Mouse (Mus musculus): ENCODE measurements at regions not wholly inside any gene's neighbourhood (a gene's known extent, or its start where the extent isn't known, plus 50 kb on each side); places are given as distances from the start of the nearest gene placed in this dataset.

- H3K9me3 ChIP-seq (replicated peaks; ENCODE audit: insufficient read depth, low read length): no peaks in the 10 kb centered on the region
- no peak overlapping the region for H3K4me3 ChIP-seq (ENCODE audit: control insufficient read depth in 1 of 2, insufficient read depth in 1 of 2, low read depth in 2 of 2, low read length in 2 of 2)
- TF ChIP-seq CTCF (IDR thresholded peaks at IDR 0.05 in 2 of 3, conservative IDR thresholded peaks at IDR 0.05 in 1 of 3; ENCODE audit: control insufficient read depth in 1 of 3, insufficient read depth in 1 of 3, low read depth in 2 of 3, low read length in 3 of 3, poor library complexity in 1 of 3, severe bottlenecking in 1 of 3): no peak
- TF ChIP-seq ZKSCAN1 (IDR thresholded peaks at IDR 0.05; ENCODE audit: low read depth, low read length): no peak
- TF ChIP-seq ETS1 (IDR thresholded peaks at IDR 0.05; ENCODE audit: low read depth, low read length): no peak
- TF ChIP-seq TBP (IDR thresholded peaks at IDR 0.05; ENCODE audit: low read depth, low read length): no peak
- no peak for TF ChIP-seq MAZ (IDR thresholded peaks at IDR 0.05; ENCODE audit: low read depth, low read length)
- no peak for TF ChIP-seq POLR2AphosphoS5 (IDR thresholded peaks at IDR 0.05; ENCODE audit: borderline replicate concordance, low read depth, low read length)
- no peak for TF ChIP-seq POLR2AphosphoS2 (IDR thresholded peaks at IDR 0.05; ENCODE audit: low read length)
- no peak for TF ChIP-seq USF1 (IDR thresholded peaks at IDR 0.05; ENCODE audit: low read depth, low read length)
- TF ChIP-seq ELF1 (IDR thresholded peaks at IDR 0.05; ENCODE audit: low read depth, low read length): no peak
- no peak for TF ChIP-seq HCFC1 (IDR thresholded peaks at IDR 0.05; ENCODE audit: low read depth, low read length)
- no peak for TF ChIP-seq SIN3A (IDR thresholded peaks at IDR 0.05; ENCODE audit: low read length)
- TF ChIP-seq CHD2 (IDR thresholded peaks at IDR 0.05; ENCODE audit: low read length): no peak
- no peak for TF ChIP-seq BHLHE40 (IDR thresholded peaks at IDR 0.05; ENCODE audit: borderline replicate concordance, low read depth, low read length)
- TF ChIP-seq UBTF (IDR thresholded peaks at IDR 0.05; ENCODE audit: borderline replicate concordance, insufficient read depth, low read depth, low read length): no peak
- no peak for TF ChIP-seq RAD21 (IDR thresholded peaks at IDR 0.05; ENCODE audit: low read depth, low read length)
- no peak for TF ChIP-seq MYB (IDR thresholded peaks at IDR 0.05; ENCODE audit: low read depth, low read length)
- no peaks in the 10 kb centered on the region for H3K79me2 ChIP-seq (ENCODE audit: control insufficient read depth, insufficient read depth, low read length, poor library complexity)
- H3K27me3 ChIP-seq (ENCODE audit: control insufficient read depth in 1 of 2, insufficient read depth in 2 of 2, low read length in 2 of 2): no peaks in the 10 kb centered on the region
- no peak for DNase-seq (ENCODE audit: low read depth, low spot score)
- H3K27ac ChIP-seq (ENCODE audit: control insufficient read depth, low read depth, low read length): no peak overlapping the region
- no peaks in the 10 kb centered on the region for H3K36me3 ChIP-seq (ENCODE audit: control insufficient read depth in 1 of 2, insufficient read depth in 2 of 2, low read length in 2 of 2)
- H3K9ac ChIP-seq (ENCODE audit: control insufficient read depth, low read depth, low read length, poor library complexity, severe bottlenecking): no peak overlapping the region
- no peaks in the 10 kb centered on the region for H3K4me1 ChIP-seq (ENCODE audit: control insufficient read depth in 1 of 2, insufficient read depth in 2 of 2, low read length in 2 of 2)
Observed at GRCm38 (mm10) chr12:92193934-92194685, 345.2 kb upstream of the Sel1l start.

GRCm38 (mm10) chr12:92193199-92193933 lies 344.4 kb upstream of the Sel1l start:
- Histone ChIP-seq H3K4me3 (ENCODE audit: control insufficient read depth in 1 of 2, insufficient read depth in 1 of 2, low read depth in 2 of 2, low read length in 2 of 2) (no peak overlapping the region), H3K27ac (ENCODE audit: control insufficient read depth, low read depth, low read length) (no peak overlapping the region), H3K9me3 (replicated peaks; ENCODE audit: insufficient read depth, low read length) (no peaks in the 10 kb centered on the region), H3K4me1 (ENCODE audit: control insufficient read depth in 1 of 2, insufficient read depth in 2 of 2, low read length in 2 of 2) (no peaks in the 10 kb centered on the region), H3K27me3 (ENCODE audit: control insufficient read depth in 1 of 2, insufficient read depth in 2 of 2, low read length in 2 of 2) (no peaks in the 10 kb centered on the region), H3K79me2 (ENCODE audit: control insufficient read depth, insufficient read depth, low read length, poor library complexity) (no peaks in the 10 kb centered on the region), H3K36me3 (ENCODE audit: control insufficient read depth in 1 of 2, insufficient read depth in 2 of 2, low read length in 2 of 2) (no peaks in the 10 kb centered on the region), H3K9ac (ENCODE audit: control insufficient read depth, low read depth, low read length, poor library complexity, severe bottlenecking) (no peak overlapping the region)
- DNase-seq (ENCODE audit: low read depth, low spot score): no peak
- TF ChIP-seq ZKSCAN1 (IDR thresholded peaks at IDR 0.05; ENCODE audit: low read depth, low read length) (no peak), POLR2AphosphoS5 (IDR thresholded peaks at IDR 0.05; ENCODE audit: borderline replicate concordance, low read depth, low read length) (no peak), CTCF (IDR thresholded peaks at IDR 0.05 in 2 of 3, conservative IDR thresholded peaks at IDR 0.05 in 1 of 3; ENCODE audit: control insufficient read depth in 1 of 3, insufficient read depth in 1 of 3, low read depth in 2 of 3, low read length in 3 of 3, poor library complexity in 1 of 3, severe bottlenecking in 1 of 3) (no peak), RCOR1 (IDR thresholded peaks at IDR 0.05; ENCODE audit: low read depth, low read length) (no peak), UBTF (IDR thresholded peaks at IDR 0.05; ENCODE audit: borderline replicate concordance, insufficient read depth, low read depth, low read length) (no peak)
